Mouse (Mus musculus): ENCODE results near the gene Mpzl1. TPM values are rescaled to one million over a fixed set of nuclear protein-coding genes. Genes with fewer than 3 reads are reported as not detected.
"Not testable (repeated sequence)": the region's sequence is repeated elsewhere in the genome, so short reads cannot be mapped to it uniquely, and the experiment has no call there.

The Mpzl1 gene
- 17.4 and 17.8 TPM in 2 replicates for polyA plus RNA-seq (2015; fragmentation: Nextera tagmentation; extraction: Ambion mirVana)

DNA sequence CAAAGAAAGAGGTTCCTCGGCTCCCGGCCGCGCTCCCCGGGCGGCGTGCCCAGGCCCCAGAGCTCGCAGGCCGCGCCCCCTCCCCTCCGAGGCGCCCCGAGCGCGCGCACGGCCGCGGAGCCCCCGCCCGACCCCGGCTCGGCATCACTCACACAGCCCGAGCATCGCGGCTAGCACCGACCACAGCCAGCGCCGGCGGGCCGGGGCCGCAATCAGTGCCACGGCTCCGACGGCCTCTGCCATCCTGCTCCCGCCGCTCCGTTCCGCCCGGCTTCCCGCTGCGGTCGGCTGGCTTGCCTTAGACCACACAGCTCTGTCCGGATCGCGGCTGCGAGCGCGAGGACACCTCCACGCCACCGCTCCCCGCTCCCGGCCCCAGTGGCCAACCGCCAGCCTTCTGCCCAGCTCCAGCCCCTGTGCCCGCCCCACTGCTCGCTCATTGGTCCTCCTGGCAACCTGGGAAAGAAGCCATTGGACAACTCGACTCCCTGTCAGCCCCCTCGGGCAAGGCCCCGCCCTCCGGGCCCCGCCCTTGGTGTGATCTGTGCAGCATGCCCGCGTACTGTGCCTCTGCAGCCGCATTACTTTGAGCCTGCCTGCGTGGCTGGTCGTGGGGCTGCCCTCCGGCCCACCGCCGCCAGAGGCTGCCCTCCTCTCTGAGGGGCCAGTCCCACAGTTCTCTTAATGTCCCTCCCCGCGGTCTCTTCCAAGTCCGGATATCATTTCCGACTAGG, at the start of gene Mpzl1:
Gene Mpzl1 (minus strand): TSS at position 388 of the 734 bp plus-strand sequence.
- peak; percentile 92 for DNase-seq (ENCODE audit: low spot score)

DNA sequence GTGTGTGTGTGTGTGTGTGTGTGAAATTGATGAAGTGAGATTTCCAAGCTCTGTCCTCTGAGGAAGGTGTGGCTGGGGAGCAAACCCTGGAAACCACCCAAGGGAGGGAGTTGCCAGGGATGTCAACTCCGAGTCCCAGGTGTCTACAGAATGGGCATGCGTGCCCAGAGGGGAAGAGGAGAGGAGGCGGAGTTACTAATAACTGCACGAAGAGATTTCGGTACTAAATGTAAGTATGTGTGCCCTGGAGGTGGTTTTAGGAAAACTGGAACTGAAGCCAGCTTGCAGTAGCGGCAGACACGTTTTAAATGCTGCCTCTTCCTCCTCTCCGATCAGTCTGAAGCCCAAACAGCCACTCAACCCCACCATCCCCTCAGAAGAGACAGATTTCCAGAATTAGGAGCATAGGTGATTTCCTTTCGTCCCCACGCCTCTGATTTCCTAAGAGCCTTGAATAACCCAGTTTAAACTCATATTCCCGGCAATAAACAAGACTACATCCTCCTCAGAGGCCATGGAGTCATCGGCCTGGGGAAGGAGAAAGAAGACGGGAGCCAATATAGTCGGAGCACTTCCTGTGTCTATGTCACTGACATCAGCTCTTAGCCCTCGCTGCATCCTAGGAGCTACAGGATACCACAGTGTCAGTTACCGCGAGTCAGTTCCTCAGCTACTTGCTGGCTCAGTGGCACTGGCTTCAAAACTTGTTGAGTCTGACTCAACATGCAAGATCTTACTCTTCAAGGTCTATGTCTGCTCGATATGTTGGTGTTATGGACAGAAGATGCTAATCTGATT, 47.9 kb upstream of the Mpzl1 start:
- DNase-seq (ENCODE audit: low spot score): peak; percentile 42

GRCm38 (mm10) chr1:165681045-165681794, 46.9 kb upstream of the Mpzl1 start:
- DNase-seq (ENCODE audit: low spot score): peak; percentile 41

DNA sequence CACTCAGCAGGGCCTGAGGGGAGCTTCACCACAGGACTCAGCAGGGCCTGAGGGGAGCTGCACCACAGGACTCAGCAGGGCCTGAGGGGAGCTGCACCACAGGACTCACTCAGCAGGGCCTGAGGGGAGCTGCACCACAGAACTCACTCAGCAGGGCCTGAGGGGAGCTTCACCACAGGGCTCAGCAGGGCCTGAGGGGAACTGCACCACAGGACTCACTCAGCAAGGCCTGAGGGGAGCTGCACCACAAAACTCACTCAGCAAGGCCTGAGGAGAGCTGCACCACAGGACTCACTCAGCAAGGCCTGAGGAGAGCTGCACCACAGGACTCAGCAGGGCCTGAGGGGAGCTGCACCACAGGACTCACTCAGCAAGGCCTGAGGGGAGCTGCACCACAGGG, 45.7 kb upstream of the Mpzl1 start:
- DNase-seq (ENCODE audit: low spot score): not testable (repeated sequence)

- DNase-seq (ENCODE audit: low spot score): no peak
Measured at GRCm38 (mm10) chr1:165679618-165679997, 45.3 kb upstream of the Mpzl1 start.

- no peak for DNase-seq (ENCODE audit: low spot score)
Measured at GRCm38 (mm10) chr1:165678861-165679617, 44.7 kb upstream of the Mpzl1 start.

- DNase-seq (ENCODE audit: low spot score): no peak
Measured at GRCm38 (mm10) chr1:165677558-165677957, 43.2 kb upstream of the Mpzl1 start.

DNA sequence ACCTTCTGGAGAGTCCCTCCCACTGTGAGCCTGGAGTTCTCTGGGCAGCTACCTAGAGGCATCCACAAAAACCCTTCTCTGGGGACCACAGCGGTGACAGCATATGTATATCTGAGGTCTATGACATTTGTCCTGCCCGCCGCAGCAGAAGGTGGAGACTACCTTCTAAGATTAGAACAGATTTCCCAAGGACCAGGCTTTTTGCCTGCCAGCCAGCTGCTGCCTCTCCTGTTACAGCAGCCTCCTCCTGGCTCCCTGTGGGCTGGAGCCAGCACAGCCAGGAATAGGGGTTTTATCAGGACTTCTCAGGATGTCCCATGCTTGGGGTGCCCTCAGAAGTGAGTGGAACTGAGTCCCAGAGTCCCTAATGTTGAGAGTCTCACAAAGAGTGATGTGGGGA, 42.7 kb upstream of the Mpzl1 start:
- no peak for DNase-seq (ENCODE audit: low spot score)

- no peak for DNase-seq (ENCODE audit: low spot score)
Measured at GRCm38 (mm10) chr1:165675167-165675566, 40.8 kb upstream of the Mpzl1 start.

- DNase-seq (ENCODE audit: low spot score): peak; percentile 20
Measured at GRCm38 (mm10) chr1:165672355-165672754, 38.0 kb upstream of the Mpzl1 start.

- DNase-seq (ENCODE audit: low spot score): no peak
Measured at GRCm38 (mm10) chr1:165670056-165670455, 35.7 kb upstream of the Mpzl1 start.

- DNase-seq (ENCODE audit: low spot score): no peak
Measured at GRCm38 (mm10) chr1:165668904-165669303, 34.6 kb upstream of the Mpzl1 start.

- DNase-seq (ENCODE audit: low spot score): no peak
Measured at GRCm38 (mm10) chr1:165667380-165667779, 33.0 kb upstream of the Mpzl1 start.

- DNase-seq (ENCODE audit: low spot score): no peak
Measured at GRCm38 (mm10) chr1:165666944-165667343, 32.6 kb upstream of the Mpzl1 start.

- no peak for DNase-seq (ENCODE audit: low spot score)
Measured at GRCm38 (mm10) chr1:165665758-165666157, 31.4 kb upstream of the Mpzl1 start.

DNA sequence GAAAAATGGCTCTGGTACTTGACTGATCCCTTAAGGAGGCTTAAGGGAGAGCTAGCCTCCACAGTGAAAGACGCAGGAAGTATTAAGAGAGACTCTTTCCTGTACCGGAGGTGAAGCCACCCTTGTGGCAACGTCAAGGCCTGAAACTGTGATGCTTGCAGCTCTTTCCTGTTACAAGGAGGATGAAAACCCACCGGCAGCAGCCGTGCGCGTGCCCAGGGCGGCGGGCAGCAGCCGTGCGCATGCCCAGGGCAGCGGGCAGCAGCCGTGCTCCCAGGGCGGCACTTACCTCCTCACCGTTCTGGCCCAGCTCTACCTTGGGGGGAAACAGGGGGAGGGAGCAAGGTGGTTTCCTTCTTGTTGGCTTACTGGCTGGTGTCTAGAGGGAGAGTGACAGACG, 28.9 kb upstream of the Mpzl1 start:
- no peak for DNase-seq (ENCODE audit: low spot score)

DNA sequence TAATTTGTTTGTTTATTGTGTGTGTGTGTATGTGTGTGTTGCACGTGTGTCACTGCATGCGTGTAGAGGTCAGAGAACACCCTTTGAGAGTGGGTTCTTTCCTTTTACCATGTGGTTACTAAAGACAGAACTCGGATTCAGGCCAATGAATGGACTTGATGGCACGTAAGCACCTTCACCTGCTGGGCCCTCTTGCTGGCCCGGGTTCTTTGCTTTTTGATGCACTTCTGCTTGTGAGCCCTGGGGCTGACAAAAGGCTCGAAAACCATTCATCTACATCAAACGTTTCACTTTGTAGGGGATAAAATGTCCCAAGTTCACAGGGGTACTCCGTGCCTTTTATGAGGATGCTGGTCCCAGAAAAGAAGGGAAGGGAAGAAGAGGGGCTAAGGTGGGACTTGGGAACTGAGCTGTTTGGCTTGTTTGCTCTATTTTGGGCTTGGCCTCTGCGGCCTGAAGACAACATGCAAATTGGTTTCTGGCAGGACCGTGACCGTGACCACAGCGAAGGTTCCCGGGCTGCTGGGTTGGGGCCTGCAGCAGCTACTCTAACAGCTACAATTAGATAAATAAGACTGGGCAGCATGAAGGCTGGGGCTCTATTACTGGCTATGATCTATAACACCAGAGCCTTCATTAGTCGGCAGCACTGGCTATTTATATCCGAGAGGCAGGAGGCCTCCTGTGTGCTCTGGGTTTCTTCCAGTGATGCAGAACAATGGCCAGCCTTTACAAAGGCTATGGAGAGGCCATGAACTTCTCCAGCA, 28.3 kb upstream of the Mpzl1 start:
- no peak for DNase-seq (ENCODE audit: low spot score)

GRCm38 (mm10) chr1:165661725-165662124, 27.4 kb upstream of the Mpzl1 start:
- DNase-seq (ENCODE audit: low spot score): no peak

DNA sequence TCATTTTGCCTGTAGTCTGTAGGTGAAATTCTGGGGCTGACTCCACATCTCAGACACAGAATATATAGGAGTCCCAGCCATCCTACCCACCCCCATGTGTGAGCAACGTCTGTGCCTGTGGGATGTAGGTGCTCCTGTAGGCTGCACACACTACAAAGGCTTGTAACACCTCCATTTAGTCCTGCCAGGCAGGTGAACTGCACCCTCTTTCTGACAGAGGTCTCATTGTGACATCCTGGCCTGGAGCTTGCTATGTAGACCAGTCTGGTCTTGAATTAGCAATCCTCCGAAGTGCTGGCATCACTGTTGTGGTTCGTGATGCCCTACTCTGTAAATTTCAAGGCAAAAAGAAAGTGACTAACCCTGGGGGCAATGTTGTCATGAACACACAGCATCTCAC, 26.9 kb upstream of the Mpzl1 start:
- no peak for DNase-seq (ENCODE audit: low spot score)

DNA sequence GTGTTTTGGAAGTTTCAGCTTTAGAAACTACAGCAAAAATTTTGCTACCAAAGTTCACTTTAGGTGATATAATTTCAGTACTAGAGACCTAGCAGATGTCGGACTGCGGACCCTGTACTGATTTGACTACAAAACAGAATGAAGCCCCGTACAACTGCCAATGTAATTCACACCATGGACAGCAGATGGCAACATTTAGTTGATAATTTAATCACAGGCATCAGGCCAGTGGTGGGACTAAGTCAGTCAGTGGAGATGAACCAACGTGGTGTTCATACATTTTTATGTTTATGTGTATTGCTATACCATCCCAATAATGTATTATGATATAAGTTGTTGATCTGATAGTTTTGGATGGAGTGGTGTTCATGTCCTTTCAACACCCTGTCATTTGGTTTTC, 26.4 kb upstream of the Mpzl1 start:
- DNase-seq (ENCODE audit: low spot score): peak; percentile 71

All from thymus, postnatal 0 days (tissue).